Mouse (Mus musculus): ENCODE measurements around the gene Copg2. TPM values are rescaled to one million over a fixed set of nuclear protein-coding genes. Genes with fewer than 3 reads are reported as not detected.
A peak's percentile ranks its signal among the peaks of the same experiment; 100 is the strongest.

Gene Copg2
- polyA plus RNA-seq, 1 experiment from 2014 or later: 20.6 TPM

DNA sequence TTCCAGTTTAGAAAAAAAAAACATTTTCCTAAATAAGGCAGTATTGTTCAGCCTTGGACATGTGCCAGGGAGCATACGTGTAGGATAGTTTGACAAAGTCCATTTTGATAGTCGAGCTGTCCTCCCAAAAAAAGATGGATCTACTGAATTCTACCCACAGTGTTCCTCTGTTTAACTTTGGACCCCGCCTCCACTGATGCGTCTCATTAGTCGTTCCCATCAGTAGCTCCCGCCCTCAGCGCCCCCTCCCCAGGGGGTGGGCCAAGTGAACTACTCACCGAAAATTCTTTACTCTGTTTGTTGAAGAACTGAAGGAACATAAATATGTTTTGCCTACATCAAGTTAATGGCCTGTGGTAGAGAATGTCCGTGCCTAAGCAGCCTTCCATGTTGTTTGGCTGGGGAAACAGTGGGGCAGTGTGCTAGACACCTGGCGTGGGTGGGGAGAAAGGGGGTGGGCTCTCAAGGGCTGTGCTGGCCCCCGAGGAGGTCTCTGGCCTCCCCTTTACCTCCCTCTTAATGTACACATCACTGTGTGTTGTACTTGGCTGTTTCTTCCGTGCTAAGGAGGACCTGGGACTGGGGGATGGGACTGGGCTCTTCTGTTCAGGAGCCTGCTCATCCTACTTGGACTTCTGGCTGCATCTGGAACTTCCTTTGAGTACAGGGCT lies 166.2 kb downstream of the Copg2 start:
- 0 out of 2 replicates have a peak overlapping the region, but pooled peaks have one; percentile 47 for H3K27ac ChIP-seq (ENCODE audit: low read length)

DNA sequence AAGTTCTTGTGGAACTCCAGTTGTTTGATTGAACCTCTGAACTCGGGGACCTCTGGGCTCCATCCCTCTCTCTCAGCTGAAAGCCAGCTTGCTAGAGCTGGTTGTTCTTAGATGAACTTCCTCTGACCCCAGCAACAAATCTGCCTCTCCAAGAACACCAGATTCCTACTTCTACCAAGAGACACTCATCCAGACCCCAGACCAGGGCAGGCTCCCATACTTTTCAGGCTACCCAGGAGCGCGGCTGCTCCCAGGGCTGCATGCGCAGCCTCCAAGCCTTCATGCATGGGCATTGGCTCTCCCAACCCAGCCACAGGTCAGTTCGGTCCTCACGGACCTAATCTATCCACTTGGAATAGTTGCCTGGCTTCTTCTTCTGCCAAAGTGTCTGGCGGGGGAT lies 173.3 kb downstream of the Copg2 start, which contains the start of gene Mest:
TSS of gene Mest (plus strand) at position 217 of the 400 bp plus-strand sequence.
- 61% methylated on average over 7 of the region's 7 CpGs for WGBS
- ATAC-seq (ENCODE audit: insufficient read depth, low FRiP score): no peak; the same call in 1 of the 2 replicates

More for the DNA sequence above, 166.2 kb downstream of the Copg2 start:
- H3K9ac ChIP-seq (ENCODE audit: low read length): no peak overlapping the region
- H3K4me1 ChIP-seq (ENCODE audit: control insufficient read depth, insufficient read depth, low read length): peaks cover 10% of the 10 kb centered on the region; the same call in 1 of the 2 replicates
- WGBS: 35% methylated on average over 12 of the region's 12 CpGs
- H3K36me3 ChIP-seq (ENCODE audit: control insufficient read depth, insufficient read depth, low read length): no peaks in the 10 kb centered on the region
- peak; percentile 69; the same call in 1 of the 2 replicates for ATAC-seq (ENCODE audit: insufficient read depth, low FRiP score)
- no peaks in the 10 kb centered on the region for H3K27me3 ChIP-seq (ENCODE audit: control insufficient read depth, insufficient read depth, low read length)
- H3K4me2 ChIP-seq (ENCODE audit: low read depth, low read length): 0 out of 2 replicates have a peak overlapping the region, but pooled peaks have one; percentile 5
- 0 out of 2 replicates have a peak, but pooled peaks cover 4% of the 10 kb centered on the region for H3K9me3 ChIP-seq (replicated peaks; ENCODE audit: control insufficient read depth, low read length)
- no peak overlapping the region for H3K4me3 ChIP-seq (replicated peaks; ENCODE audit: low read length)

DNA sequence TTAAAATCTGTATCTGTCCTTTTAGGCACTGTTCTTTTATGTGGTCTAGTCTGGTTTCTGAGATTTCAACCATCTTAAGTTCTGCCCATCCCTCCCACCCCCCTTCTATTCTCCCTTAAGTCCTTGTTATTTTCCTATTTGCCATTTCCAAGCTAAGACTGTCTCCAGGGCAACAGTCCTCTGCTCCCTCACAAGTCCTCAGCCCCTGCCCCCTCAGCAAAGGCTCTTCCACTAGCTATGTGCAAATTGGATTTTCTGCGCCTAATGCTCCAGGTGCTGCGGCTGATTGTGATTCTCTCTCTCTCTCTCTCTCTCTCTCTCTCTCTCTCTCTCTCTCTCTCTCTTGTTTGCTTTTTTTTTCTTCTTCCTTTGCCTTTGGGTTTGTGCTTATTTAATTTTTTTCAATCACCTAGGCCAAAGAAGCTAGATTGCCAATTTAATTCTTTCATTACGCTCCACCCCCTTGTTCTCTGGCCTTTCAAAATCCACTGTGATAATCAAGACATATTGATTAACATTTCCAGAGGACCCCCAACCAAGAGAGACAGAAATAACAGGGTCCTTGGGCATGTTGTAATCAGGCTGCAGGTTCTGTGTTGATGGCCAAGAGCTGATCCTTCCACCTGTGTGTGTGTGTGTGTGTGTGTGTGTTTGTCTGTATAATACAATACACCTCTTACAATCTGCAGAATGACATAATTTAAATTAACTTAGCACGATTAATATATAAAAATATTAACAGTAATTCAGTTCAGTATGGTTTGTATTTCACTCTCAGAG lies 174.0 kb downstream of the Copg2 start:
- Histone ChIP-seq H3K9me3 (replicated peaks; ENCODE audit: control insufficient read depth, low read length) (no peaks in the 10 kb centered on the region), H3K27me3 (ENCODE audit: control insufficient read depth, insufficient read depth, low read length) (no peaks in the 10 kb centered on the region), H3K4me1 (ENCODE audit: control insufficient read depth, insufficient read depth, low read length) (peaks cover 7% of the 10 kb centered on the region), H3K4me3 (replicated peaks; ENCODE audit: low read length) (no peak overlapping the region), H3K27ac (ENCODE audit: low read length) (no peak overlapping the region), H3K9ac (ENCODE audit: low read length) (no peak overlapping the region), H3K36me3 (ENCODE audit: control insufficient read depth, insufficient read depth, low read length) (no peaks in the 10 kb centered on the region), H3K4me2 (ENCODE audit: low read depth, low read length) (no peak overlapping the region)
- 75% methylated on average over 4 of the region's 4 CpGs for WGBS
- ATAC-seq (ENCODE audit: insufficient read depth, low FRiP score): no peak

More for the DNA sequence above, 173.3 kb downstream of the Copg2 start, which contains the start of gene Mest:
- H3K27ac ChIP-seq (ENCODE audit: low read length): no peak within 1 kb of the TSS
- H3K4me1 ChIP-seq (ENCODE audit: control insufficient read depth, insufficient read depth, low read length): peaks cover 7% of the 10 kb centered on the region
- H3K9me3 ChIP-seq (replicated peaks; ENCODE audit: control insufficient read depth, low read length): no peaks in the 10 kb centered on the region
- H3K27me3 ChIP-seq (ENCODE audit: control insufficient read depth, insufficient read depth, low read length): no peaks in the 10 kb centered on the region
- no peak within 1 kb of the TSS for H3K4me2 ChIP-seq (ENCODE audit: low read depth, low read length)
- no peak within 1 kb of the TSS for H3K9ac ChIP-seq (ENCODE audit: low read length)
- H3K4me3 ChIP-seq (replicated peaks; ENCODE audit: low read length): no peak within 1 kb of the TSS
- H3K36me3 ChIP-seq (ENCODE audit: control insufficient read depth, insufficient read depth, low read length): no peaks in the 10 kb centered on the region

DNA sequence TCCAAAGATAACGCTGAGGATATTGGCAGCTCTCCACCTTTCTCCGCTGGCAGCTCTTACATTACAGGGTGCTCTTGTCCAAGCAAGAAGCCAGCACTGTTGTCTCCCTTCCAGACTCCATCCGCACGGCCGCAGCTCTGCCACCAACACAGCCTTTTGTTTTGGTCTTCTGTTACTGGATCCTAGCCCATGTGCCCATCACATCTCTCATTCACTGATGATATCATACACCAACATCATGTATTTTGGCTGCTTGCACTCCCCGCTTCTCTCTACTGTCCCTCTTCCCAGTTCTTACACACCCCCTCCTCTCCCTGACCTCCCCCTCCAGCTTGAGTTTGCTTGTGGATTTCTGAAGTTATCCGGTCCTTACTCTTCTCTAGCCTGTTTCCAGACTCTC lies 179.8 kb downstream of the Copg2 start:
- peak overlapping the region; percentile 24; the same call in 1 of the 2 replicates for H3K27ac ChIP-seq (ENCODE audit: low read length)
- no peak overlapping the region for H3K9ac ChIP-seq (ENCODE audit: low read length)
- H3K36me3 ChIP-seq (ENCODE audit: control insufficient read depth, insufficient read depth, low read length): no peaks in the 10 kb centered on the region
- no peak overlapping the region for H3K4me3 ChIP-seq (replicated peaks; ENCODE audit: low read length)
- H3K4me1 ChIP-seq (ENCODE audit: control insufficient read depth, insufficient read depth, low read length): peaks cover 7% of the 10 kb centered on the region
- no peaks in the 10 kb centered on the region for H3K27me3 ChIP-seq (ENCODE audit: control insufficient read depth, insufficient read depth, low read length)
- H3K4me2 ChIP-seq (ENCODE audit: low read depth, low read length): no peak overlapping the region
- H3K9me3 ChIP-seq (replicated peaks; ENCODE audit: control insufficient read depth, low read length): no peaks in the 10 kb centered on the region
- ATAC-seq (ENCODE audit: insufficient read depth, low FRiP score): no peak
- 70% methylated on average over 7 of the region's 7 CpGs for WGBS

DNA sequence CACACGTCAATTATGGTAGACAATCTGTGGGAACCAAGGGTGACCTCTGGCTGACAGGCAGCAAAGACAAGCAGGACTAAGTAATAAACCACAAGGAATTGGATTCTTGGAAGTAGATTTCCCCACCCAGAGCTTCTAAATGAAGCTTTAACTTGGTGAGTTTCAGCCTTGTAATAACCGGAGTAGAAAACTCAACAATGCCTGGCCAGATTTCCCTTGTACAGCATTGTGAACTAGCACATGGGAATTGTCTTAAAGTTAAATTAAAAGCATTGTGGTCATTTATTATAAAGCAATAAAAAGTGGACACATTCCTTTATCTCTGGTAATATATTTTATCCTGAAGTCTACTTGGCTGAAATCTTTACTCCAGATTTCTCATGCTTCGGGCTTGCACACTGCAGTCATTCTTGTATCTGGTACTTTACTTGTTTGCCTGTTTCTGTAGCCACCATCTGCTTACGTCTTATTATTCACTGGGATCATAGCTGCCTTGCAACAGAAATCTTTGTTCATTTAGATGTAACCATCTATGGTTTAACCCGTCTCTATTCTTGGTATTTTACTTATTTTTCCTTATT lies 181.6 kb downstream of the Copg2 start:
- no peak overlapping the region for H3K4me2 ChIP-seq (ENCODE audit: low read depth, low read length)
- H3K27ac ChIP-seq (ENCODE audit: low read length): peak overlapping the region; percentile 42; the same call in 1 of the 2 replicates
- peaks cover 4% of the 10 kb centered on the region; the same call in 1 of the 2 replicates for H3K4me1 ChIP-seq (ENCODE audit: control insufficient read depth, insufficient read depth, low read length)
- no peak overlapping the region for H3K9ac ChIP-seq (ENCODE audit: low read length)
- H3K4me3 ChIP-seq (replicated peaks; ENCODE audit: low read length): no peak overlapping the region
- H3K36me3 ChIP-seq (ENCODE audit: control insufficient read depth, insufficient read depth, low read length): no peaks in the 10 kb centered on the region
- H3K9me3 ChIP-seq (replicated peaks; ENCODE audit: control insufficient read depth, low read length): no peaks in the 10 kb centered on the region
- H3K27me3 ChIP-seq (ENCODE audit: control insufficient read depth, insufficient read depth, low read length): no peaks in the 10 kb centered on the region
- whole genome bisulfite sequencing: 62% methylated on average over 5 of the region's 5 CpGs
- no peak for ATAC-seq (ENCODE audit: insufficient read depth, low FRiP score)

DNA sequence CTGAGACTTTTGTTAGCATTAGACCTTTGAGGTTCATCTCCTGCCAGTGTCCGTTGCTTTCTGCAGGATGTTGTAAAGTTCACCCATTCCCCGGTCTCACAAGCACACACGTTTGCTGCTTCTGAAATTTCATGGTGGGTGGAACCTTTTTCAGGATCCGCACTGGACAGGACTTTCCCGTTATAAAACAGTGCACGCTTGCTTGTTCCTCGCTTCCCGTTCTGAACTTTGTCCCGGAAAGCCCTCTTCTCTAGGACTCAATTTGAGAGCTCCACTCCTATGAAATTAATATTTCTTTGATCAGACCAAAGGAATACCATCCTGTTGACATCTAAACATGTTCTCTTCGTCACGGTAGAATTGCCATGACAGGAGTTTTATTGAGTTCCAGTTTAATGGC lies 182.7 kb downstream of the Copg2 start:
- 84% methylated on average over 11 of the region's 11 CpGs for WGBS
- no peak overlapping the region for H3K9ac ChIP-seq (ENCODE audit: low read length)
- H3K36me3 ChIP-seq (ENCODE audit: control insufficient read depth, insufficient read depth, low read length): no peaks in the 10 kb centered on the region
- H3K27ac ChIP-seq (ENCODE audit: low read length): peak overlapping the region; percentile 48; the same call in 1 of the 2 replicates
- peaks cover 4% of the 10 kb centered on the region; the same call in 1 of the 2 replicates for H3K4me1 ChIP-seq (ENCODE audit: control insufficient read depth, insufficient read depth, low read length)
- H3K4me3 ChIP-seq (replicated peaks; ENCODE audit: low read length): no peak overlapping the region
- no peaks in the 10 kb centered on the region for H3K9me3 ChIP-seq (replicated peaks; ENCODE audit: control insufficient read depth, low read length)
- ATAC-seq (ENCODE audit: insufficient read depth, low FRiP score): no peak
- H3K4me2 ChIP-seq (ENCODE audit: low read depth, low read length): no peak overlapping the region
- H3K27me3 ChIP-seq (ENCODE audit: control insufficient read depth, insufficient read depth, low read length): no peaks in the 10 kb centered on the region

DNA sequence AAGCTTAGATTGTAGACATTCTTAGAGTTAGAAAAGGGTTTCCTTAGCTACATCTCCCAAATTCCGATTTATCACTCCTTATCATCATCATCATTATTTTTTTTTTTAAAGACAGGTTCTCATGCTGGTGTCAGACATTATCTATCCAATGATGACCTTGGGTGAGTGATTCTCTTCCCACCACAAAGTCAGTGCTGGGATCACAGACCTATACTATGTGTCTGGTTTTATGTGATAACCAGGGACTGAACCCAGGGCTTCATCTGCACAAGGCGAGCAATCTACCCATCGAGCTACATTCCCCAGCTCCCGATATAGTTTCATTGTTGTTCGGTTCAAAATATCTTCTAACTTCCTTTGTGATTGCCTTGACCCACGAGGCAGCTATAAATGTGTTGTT lies 183.1 kb downstream of the Copg2 start:
- peaks cover 4% of the 10 kb centered on the region; the same call in 1 of the 2 replicates for H3K4me1 ChIP-seq (ENCODE audit: control insufficient read depth, insufficient read depth, low read length)
- H3K36me3 ChIP-seq (ENCODE audit: control insufficient read depth, insufficient read depth, low read length): no peaks in the 10 kb centered on the region
- ATAC-seq (ENCODE audit: insufficient read depth, low FRiP score): no peak
- no peak overlapping the region for H3K4me3 ChIP-seq (replicated peaks; ENCODE audit: low read length)
- no peak overlapping the region for H3K4me2 ChIP-seq (ENCODE audit: low read depth, low read length)
- 84% methylated on average over 6 of the region's 6 CpGs for WGBS
- no peaks in the 10 kb centered on the region for H3K9me3 ChIP-seq (replicated peaks; ENCODE audit: control insufficient read depth, low read length)
- H3K27me3 ChIP-seq (ENCODE audit: control insufficient read depth, insufficient read depth, low read length): no peaks in the 10 kb centered on the region
- peak overlapping the region; percentile 48; the same call in 1 of the 2 replicates for H3K27ac ChIP-seq (ENCODE audit: low read length)
- H3K9ac ChIP-seq (ENCODE audit: low read length): no peak overlapping the region

DNA sequence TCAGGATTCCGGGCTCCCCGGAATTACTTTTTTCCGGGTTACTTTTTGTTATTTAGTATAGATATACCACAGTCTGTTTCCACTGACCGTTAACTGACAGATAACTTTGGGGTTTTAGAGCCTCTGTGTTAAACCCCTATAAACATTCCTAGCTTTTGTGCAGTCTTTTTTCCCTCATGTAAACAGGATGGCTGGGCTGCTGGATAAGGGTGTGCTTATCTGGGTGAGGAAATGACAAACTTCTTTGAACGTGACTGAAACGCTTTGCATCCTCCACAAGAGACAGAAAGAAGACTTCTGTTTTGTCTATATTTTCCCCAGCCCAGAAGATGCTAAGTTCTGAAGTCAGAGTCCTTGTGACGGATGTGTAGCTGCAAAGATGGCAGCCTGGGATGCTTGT lies 184.1 kb downstream of the Copg2 start:
- ATAC-seq (ENCODE audit: insufficient read depth, low FRiP score): no peak
- Histone ChIP-seq H3K4me3 (replicated peaks; ENCODE audit: low read length) (no peak overlapping the region), H3K27ac (ENCODE audit: low read length) (peak overlapping the region; percentile 54), H3K4me2 (ENCODE audit: low read depth, low read length) (no peak overlapping the region), H3K4me1 (ENCODE audit: control insufficient read depth, insufficient read depth, low read length) (peaks cover 4% of the 10 kb centered on the region; the same call in 1 of the 2 replicates), H3K9ac (ENCODE audit: low read length) (no peak overlapping the region), H3K27me3 (ENCODE audit: control insufficient read depth, insufficient read depth, low read length) (no peaks in the 10 kb centered on the region), H3K36me3 (ENCODE audit: control insufficient read depth, insufficient read depth, low read length) (no peaks in the 10 kb centered on the region), H3K9me3 (replicated peaks; ENCODE audit: control insufficient read depth, low read length) (no peaks in the 10 kb centered on the region)
- WGBS: 46% methylated on average over 7 of the region's 7 CpGs
